In the genomic region with DNA sequence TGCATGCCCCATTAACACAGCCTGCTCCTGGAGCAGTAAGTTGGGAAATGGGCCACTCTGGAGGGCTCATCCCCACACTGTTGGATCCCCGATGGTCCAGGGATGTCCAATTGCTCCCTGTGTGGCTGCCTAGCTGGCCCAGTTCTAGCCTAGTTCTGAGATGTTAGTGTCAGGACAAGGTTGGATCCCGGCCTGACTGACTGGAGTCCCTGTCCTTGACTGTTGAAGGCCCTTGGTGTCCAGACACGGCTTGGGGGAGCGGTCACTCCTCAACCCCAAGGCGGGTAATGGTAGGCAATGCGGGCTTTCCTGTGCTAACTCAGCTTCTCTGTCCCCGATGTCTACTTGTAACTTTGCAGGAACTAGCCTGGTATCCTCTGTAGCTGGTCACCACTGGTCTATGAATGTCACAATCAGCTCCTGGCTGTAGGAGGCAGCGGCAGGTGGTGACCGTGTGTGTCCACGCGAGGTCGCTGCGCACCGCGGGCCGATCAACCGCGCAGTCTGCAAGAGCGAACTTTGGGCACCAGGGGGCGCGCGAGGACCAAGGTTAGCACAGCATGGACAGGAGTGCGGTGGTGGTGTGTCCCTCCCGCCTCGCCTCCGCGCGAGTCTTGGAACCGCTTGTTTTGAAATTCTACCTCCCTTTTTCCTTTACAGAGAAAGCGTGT, we compare ENCODE assay signal across 8 mouse cellular contexts. TPM values are rescaled to one million over a fixed set of nuclear protein-coding genes. Genes with fewer than 3 reads are reported as not detected.
DNase-seq lines count a peak whose midpoint lies in the region; ATAC-seq and TF ChIP-seq lines count a peak whose summit lies in the region.

No protein-coding gene starts in this region.

- H3K36me3 ChIP-seq in E14TG2a.4 (ENCODE audit: insufficient read depth, low read length), result no peaks in the 10 kb centered on the region
- no peaks in the 10 kb centered on the region for H3K36me3 ChIP-seq in forebrain, embryonic 13.5 days (ENCODE audit: poor library complexity, severe bottlenecking)
- H3K36me3 ChIP-seq in liver, embryonic 15.5 days (replicated peaks), result no peaks in the 10 kb centered on the region
- H3K36me3 ChIP-seq in neural tube, embryonic 12.5 days, result no peaks in the 10 kb centered on the region
- H3K36me3 ChIP-seq in stomach, postnatal 0 days (ENCODE audit: control insufficient read depth, insufficient read depth, low read length), result no peaks in the 10 kb centered on the region

- TF ChIP-seq EP300 in stomach, postnatal 0 days (optimal IDR thresholded peaks at IDR 0.05), result no peak

- intact Hi-C loops in heart, postnatal 10 days (cut with DNase I), result loop anchor here (1.0 to 10.0 kb wide), 6 partner anchors 72 to 1447 kb away; no protein-coding TSS in a partner anchor

- ATAC-seq in forebrain, embryonic 13.5 days, result peak; percentile 97
- ATAC-seq in liver, embryonic 15.5 days (ENCODE audit: insufficient read depth), result peak; percentile 76
- peak; percentile 92 for ATAC-seq in neural tube, embryonic 12.5 days (ENCODE audit: low FRiP score, low read depth)
- ATAC-seq in stomach, postnatal 0 days (ENCODE audit: low FRiP score, low TSS enrichment), result peak; percentile 94

- peak; percentile 80 for TF ChIP-seq CTCF in E14TG2a.4 (conservative IDR thresholded peaks at IDR 0.05; ENCODE audit: low read length)
- peak; percentile 100 for TF ChIP-seq CTCF in stomach, postnatal 0 days (IDR thresholded peaks at IDR 0.05; ENCODE audit: low read depth)

- peak overlapping the region; percentile 59 for H3K4me2 ChIP-seq in forebrain, embryonic 13.5 days
- peak overlapping the region; percentile 49 for H3K4me2 ChIP-seq in liver, embryonic 15.5 days
- H3K4me2 ChIP-seq in neural tube, embryonic 12.5 days (replicated peaks), result peak overlapping the region; percentile 56
- 0 out of 2 replicates have a peak overlapping the region, but pooled peaks have one; percentile 18 for H3K4me2 ChIP-seq in stomach, postnatal 0 days (replicated peaks; ENCODE audit: low read depth)

- H3K27me3 ChIP-seq in E14TG2a.4 (ENCODE audit: insufficient read depth, low read length), result peaks cover 51% of the 10 kb centered on the region
- 0 out of 2 replicates have a peak, but pooled peaks cover 3% of the 10 kb centered on the region for H3K27me3 ChIP-seq in forebrain, embryonic 13.5 days
- H3K27me3 ChIP-seq in liver, embryonic 15.5 days, result 0 out of 2 replicates have a peak, but pooled peaks cover 3% of the 10 kb centered on the region
- no peaks in the 10 kb centered on the region for H3K27me3 ChIP-seq in neural tube, embryonic 12.5 days (replicated peaks)
- no peaks in the 10 kb centered on the region for H3K27me3 ChIP-seq in stomach, postnatal 0 days (ENCODE audit: control insufficient read depth, insufficient read depth, low read length)

- peak; percentile 83 for DNase-seq in c-Kit-positive CD71-positive TER-119-positive erythroid progenitor cells, embryonic 14.5 days (ENCODE audit: low spot score)
- peak; percentile 94 to 98 for DNase-seq in heart, postnatal 10 days
- DNase-seq in kidney, postnatal 4 days, result peak; percentile 97 to 98
- DNase-seq in stomach, postnatal 0 days (ENCODE audit: low spot score), result peak; percentile 97

- peak overlapping the region; percentile 55 for H3K9ac ChIP-seq in forebrain, embryonic 13.5 days
- no peak overlapping the region for H3K9ac ChIP-seq in liver, embryonic 15.5 days
- 0 out of 2 replicates have a peak overlapping the region, but pooled peaks have one; percentile 36 for H3K9ac ChIP-seq in neural tube, embryonic 12.5 days
- no peak overlapping the region for H3K9ac ChIP-seq in stomach, postnatal 0 days (ENCODE audit: low read length)

- H3K9me3 ChIP-seq in E14TG2a.4 (ENCODE audit: low read length), result peaks cover 3% of the 10 kb centered on the region
- H3K9me3 ChIP-seq in forebrain, embryonic 13.5 days (replicated peaks), result no peaks in the 10 kb centered on the region
- no peaks in the 10 kb centered on the region for H3K9me3 ChIP-seq in liver, embryonic 15.5 days (replicated peaks)
- no peaks in the 10 kb centered on the region for H3K9me3 ChIP-seq in neural tube, embryonic 12.5 days
- H3K9me3 ChIP-seq in stomach, postnatal 0 days (ENCODE audit: control insufficient read depth, low read length), result no peaks in the 10 kb centered on the region

- H3K4me3 ChIP-seq in E14TG2a.4 (replicated peaks; ENCODE audit: low read length), result peak overlapping the region; percentile 53
- peak overlapping the region; percentile 25 for H3K4me3 ChIP-seq in forebrain, embryonic 13.5 days
- H3K4me3 ChIP-seq in liver, embryonic 15.5 days (replicated peaks), result no peak overlapping the region
- 0 out of 2 replicates have a peak overlapping the region, but pooled peaks have one; percentile 15 for H3K4me3 ChIP-seq in neural tube, embryonic 12.5 days
- H3K4me3 ChIP-seq in stomach, postnatal 0 days (ENCODE audit: low read depth, low read length), result peak overlapping the region; percentile 18

- WGBS in forebrain, embryonic 13.5 days, result 14% methylated on average over 30 of the region's 30 CpGs
- 13% methylated on average over 30 of the region's 30 CpGs for WGBS in liver, embryonic 15.5 days (ENCODE audit: insufficient replicate concordance)
- WGBS in neural tube, embryonic 12.5 days, result 14% methylated on average over 30 of the region's 30 CpGs
- 14% methylated on average over 30 of the region's 30 CpGs for WGBS in stomach, postnatal 0 days

- no peak overlapping the region for H3K27ac ChIP-seq in forebrain, embryonic 13.5 days
- no peak overlapping the region for H3K27ac ChIP-seq in liver, embryonic 15.5 days (replicated peaks)
- no peak overlapping the region for H3K27ac ChIP-seq in neural tube, embryonic 12.5 days
- no peak overlapping the region for H3K27ac ChIP-seq in stomach, postnatal 0 days (replicated peaks)

- H3K4me1 ChIP-seq in E14TG2a.4 (replicated peaks; ENCODE audit: low read depth, low read length), result peaks cover 5% of the 10 kb centered on the region
- H3K4me1 ChIP-seq in forebrain, embryonic 13.5 days, result peaks cover 3% of the 10 kb centered on the region; the same call in 1 of the 2 replicates
- H3K4me1 ChIP-seq in liver, embryonic 15.5 days (replicated peaks), result peaks cover 6% of the 10 kb centered on the region; the same call in 1 of the 2 replicates
- peaks cover 3% of the 10 kb centered on the region; the same call in 1 of the 2 replicates for H3K4me1 ChIP-seq in neural tube, embryonic 12.5 days
- H3K4me1 ChIP-seq in stomach, postnatal 0 days (replicated peaks; ENCODE audit: control insufficient read depth, insufficient read depth), result no peaks in the 10 kb centered on the region

RNA-seq across cellular contexts. Expression of a gene that starts 40.7 kb away (rescaled TPM):
- 292 and 315 TPM in 2 replicates for polyA plus RNA-seq in forebrain, embryonic 13.5 days (2015; fragmentation: Nextera tagmentation; extraction: Ambion mirVana)
- total RNA-seq in heart, postnatal 10 days (2021), result 100 to 1,000 TPM; 117 to 128 TPM
- 69.2 and 69.3 TPM in 2 replicates for polyA plus RNA-seq in liver, embryonic 15.5 days (2015; fragmentation: Nextera tagmentation; extraction: Ambion mirVana)
- 288 and 313 TPM in 2 replicates for polyA plus RNA-seq in neural tube, embryonic 12.5 days (2016; fragmentation: Nextera tagmentation; extraction: Ambion mirVana)
- polyA plus RNA-seq in stomach, postnatal 0 days (2015; fragmentation: Nextera tagmentation; extraction: Ambion mirVana), result 142 and 149 TPM in 2 replicates

Comparison
In these comparisons a context has a peak if more than half of its experiments do, and no peak if none do; other contexts are left out.
1. H3K9ac ChIP-seq: peak in forebrain, embryonic 13.5 days (single experiment) and neural tube, embryonic 12.5 days (single experiment); none in liver, embryonic 15.5 days (single experiment) and stomach, postnatal 0 days (single experiment).
2. Peak in every context shown above with its lines, with median percentiles within 50 percentile points of each other: DNase-seq, ATAC-seq and H3K4me2 ChIP-seq.